Mouse (Mus musculus): Measurements from ENCODE around the gene Nxnl1. TPM values are rescaled to one million over a fixed set of nuclear protein-coding genes. Genes with fewer than 3 reads are reported as not detected.

Nxnl1 gene
- polyA plus RNA-seq, 1 experiment = 0.02 TPM

DNA sequence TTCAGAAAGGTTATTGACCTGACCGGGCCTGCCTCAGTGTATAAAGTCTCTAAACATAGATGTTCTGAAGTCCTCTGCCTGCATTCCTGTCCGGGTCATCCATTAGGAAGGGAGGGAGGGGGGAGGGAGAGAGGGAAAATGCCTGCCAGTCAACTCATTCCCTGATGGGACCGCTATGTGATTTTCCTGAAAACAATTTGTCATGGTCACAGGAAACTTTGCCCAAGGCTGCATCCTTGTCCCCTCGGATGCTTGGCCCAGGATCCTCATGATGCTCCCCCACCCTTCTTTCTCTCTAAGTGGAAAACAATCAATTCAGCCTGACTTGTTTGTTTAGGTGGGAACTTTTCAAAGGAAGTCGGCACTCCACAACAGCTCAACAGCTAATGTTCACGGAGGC lies 49.6 kb downstream of the Nxnl1 start:
- Histone ChIP-seq H3K4me3 (ENCODE audit: insufficient read depth, poor library complexity, severe bottlenecking) (no peak overlapping the region), H3K79me3 (ENCODE audit: low read depth) (no peaks in the 10 kb centered on the region), H3ac (ENCODE audit: control insufficient read depth, insufficient read length, low read depth) (no peak overlapping the region), H3K36me3 (ENCODE audit: control insufficient read depth, insufficient read depth) (no peaks in the 10 kb centered on the region), H3K27me3 (ENCODE audit: control insufficient read depth, insufficient read depth, insufficient read length) (peaks cover 3% of the 10 kb centered on the region), H3K79me2 (ENCODE audit: control insufficient read depth, insufficient read depth) (no peaks in the 10 kb centered on the region)
- TF ChIP-seq USF1 (IDR thresholded peaks at IDR 0.05; ENCODE audit: low read depth) = no peak
- no peak for TF ChIP-seq FOSL1 (IDR thresholded peaks at IDR 0.05; ENCODE audit: insufficient read depth, low read length, poor library complexity, severe bottlenecking)
- TF ChIP-seq CEBPB (IDR thresholded peaks at IDR 0.05; ENCODE audit: low read depth) = no peak
- TF ChIP-seq MYOD1 (IDR thresholded peaks at IDR 0.05; ENCODE audit: control insufficient read depth, insufficient read length, low read depth) = no peak
- no peak for TF ChIP-seq MYOG (IDR thresholded peaks at IDR 0.05; ENCODE audit: control insufficient read depth, extremely low read depth, insufficient read length)
- TF ChIP-seq MAX (IDR thresholded peaks at IDR 0.05) = no peak
- no peak for TF ChIP-seq CTCF (IDR thresholded peaks at IDR 0.05; ENCODE audit: control insufficient read depth, insufficient read depth, insufficient read length)

DNA sequence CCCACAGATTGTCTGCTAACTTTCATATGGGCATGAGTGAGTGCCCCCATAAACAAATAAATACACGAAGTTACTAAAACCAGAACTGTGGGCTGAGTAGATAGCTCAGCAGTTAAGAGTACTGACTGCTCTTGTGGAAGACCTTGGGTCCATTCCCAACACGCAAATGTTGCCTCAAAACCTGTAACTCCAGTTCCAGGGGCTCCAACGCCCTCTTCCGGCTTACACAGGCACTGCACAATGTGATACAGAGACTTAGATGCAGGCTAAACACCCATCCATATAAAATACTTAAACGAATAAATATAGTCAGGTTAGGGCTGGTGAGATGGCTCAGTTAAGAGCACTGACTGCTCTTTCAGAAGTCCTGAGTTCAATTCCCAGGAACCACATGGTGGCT lies 51.4 kb downstream of the Nxnl1 start:
- no peaks in the 10 kb centered on the region for H3K36me3 ChIP-seq (ENCODE audit: control insufficient read depth, insufficient read depth)
- peaks cover 18% of the 10 kb centered on the region for H3K27me3 ChIP-seq (ENCODE audit: control insufficient read depth, insufficient read depth, insufficient read length)
- H3K79me3 ChIP-seq (ENCODE audit: low read depth) = no peaks in the 10 kb centered on the region
- no peaks in the 10 kb centered on the region for H3K79me2 ChIP-seq (ENCODE audit: control insufficient read depth, insufficient read depth)
- TF ChIP-seq CEBPB (IDR thresholded peaks at IDR 0.05; ENCODE audit: low read depth) (no peak), MAX (IDR thresholded peaks at IDR 0.05) (no peak), MYOG (IDR thresholded peaks at IDR 0.05; ENCODE audit: control insufficient read depth, extremely low read depth, insufficient read length) (no peak), MYOD1 (IDR thresholded peaks at IDR 0.05; ENCODE audit: control insufficient read depth, insufficient read length, low read depth) (no peak), USF1 (IDR thresholded peaks at IDR 0.05; ENCODE audit: low read depth) (no peak), CTCF (IDR thresholded peaks at IDR 0.05; ENCODE audit: control insufficient read depth, insufficient read depth, insufficient read length) (no peak), FOSL1 (IDR thresholded peaks at IDR 0.05; ENCODE audit: insufficient read depth, low read length, poor library complexity, severe bottlenecking) (no peak)
- no peak overlapping the region for H3ac ChIP-seq (ENCODE audit: control insufficient read depth, insufficient read length, low read depth)
- no peak overlapping the region for H3K4me3 ChIP-seq (ENCODE audit: insufficient read depth, poor library complexity, severe bottlenecking)

DNA sequence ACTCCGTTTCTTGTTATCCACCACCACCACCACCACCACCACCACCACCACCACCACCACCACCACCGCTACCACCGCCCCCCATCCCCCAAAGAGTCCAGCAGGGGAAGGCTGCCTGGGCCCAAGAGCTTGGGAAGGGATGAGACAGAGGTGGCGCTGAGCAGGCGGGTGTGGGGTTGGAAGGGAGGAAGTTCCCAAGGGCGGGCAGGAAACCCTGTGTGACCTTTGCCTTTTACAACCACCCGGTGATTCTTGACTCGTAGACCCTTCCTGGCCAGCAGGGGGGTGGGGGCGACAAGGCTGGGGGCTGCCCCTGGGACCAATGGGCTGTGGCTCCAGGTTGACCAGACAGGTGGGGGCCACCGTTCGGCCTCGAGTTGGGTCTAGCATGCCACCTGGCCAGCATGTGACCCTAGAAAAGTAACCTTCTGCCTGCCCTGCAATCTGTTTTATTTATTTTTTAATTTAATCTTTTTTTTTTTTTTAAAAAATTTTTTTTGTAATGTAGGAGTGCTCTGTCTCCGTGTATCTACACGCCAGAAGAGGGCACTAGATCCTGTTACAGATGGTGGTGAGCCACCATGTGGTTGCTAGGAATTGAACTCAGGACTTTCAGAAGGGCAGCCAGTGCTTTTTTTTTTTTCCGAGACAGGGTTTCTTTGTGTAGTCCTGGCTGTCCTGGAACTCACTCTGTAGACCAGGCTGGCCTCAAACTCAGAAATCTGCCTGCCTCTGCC lies 53.2 kb downstream of the Nxnl1 start:
- no peaks in the 10 kb centered on the region for H3K79me2 ChIP-seq (ENCODE audit: control insufficient read depth, insufficient read depth)
- no peaks in the 10 kb centered on the region for H3K36me3 ChIP-seq (ENCODE audit: control insufficient read depth, insufficient read depth)
- no peak for TF ChIP-seq USF1 (IDR thresholded peaks at IDR 0.05; ENCODE audit: low read depth)
- no peak for TF ChIP-seq CTCF (IDR thresholded peaks at IDR 0.05; ENCODE audit: control insufficient read depth, insufficient read depth, insufficient read length)
- no peak for TF ChIP-seq FOSL1 (IDR thresholded peaks at IDR 0.05; ENCODE audit: insufficient read depth, low read length, poor library complexity, severe bottlenecking)
- no peak for TF ChIP-seq CEBPB (IDR thresholded peaks at IDR 0.05; ENCODE audit: low read depth)
- no peak for TF ChIP-seq MYOD1 (IDR thresholded peaks at IDR 0.05; ENCODE audit: control insufficient read depth, insufficient read length, low read depth)
- TF ChIP-seq MYOG (IDR thresholded peaks at IDR 0.05; ENCODE audit: control insufficient read depth, extremely low read depth, insufficient read length) = no peak
- no peak for TF ChIP-seq MAX (IDR thresholded peaks at IDR 0.05)
- no peak overlapping the region for H3K4me3 ChIP-seq (ENCODE audit: insufficient read depth, poor library complexity, severe bottlenecking)
- no peak overlapping the region for H3ac ChIP-seq (ENCODE audit: control insufficient read depth, insufficient read length, low read depth)
- H3K27me3 ChIP-seq (ENCODE audit: control insufficient read depth, insufficient read depth, insufficient read length) = peaks cover 34% of the 10 kb centered on the region
- H3K79me3 ChIP-seq (ENCODE audit: low read depth) = no peaks in the 10 kb centered on the region

DNA sequence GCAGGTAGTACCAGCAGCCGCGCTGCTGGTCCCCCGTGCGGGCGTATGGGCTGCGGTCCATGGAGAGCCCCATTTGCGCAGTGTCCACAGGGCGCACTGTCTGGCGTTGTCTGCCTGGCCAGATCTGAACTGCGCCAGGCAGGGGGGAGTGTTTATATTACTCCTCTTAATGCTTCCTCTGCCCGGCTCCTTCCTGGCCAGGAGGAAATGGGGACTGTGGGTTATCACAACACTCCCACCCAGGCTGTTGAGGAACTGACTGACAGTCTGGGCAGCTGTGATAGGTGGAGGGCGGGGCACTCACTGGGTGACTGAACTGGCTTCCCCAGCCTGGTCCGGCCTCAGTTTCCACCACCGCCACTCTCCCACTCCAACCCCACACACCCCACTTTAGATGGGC lies 54.8 kb downstream of the Nxnl1 start, which contains the start of gene Plvap:
Plvap (minus strand) TSS at position 109 of the 400 bp plus-strand sequence.
- H3K36me3 ChIP-seq (ENCODE audit: control insufficient read depth, insufficient read depth) = no peaks in the 10 kb centered on the region
- no peaks in the 10 kb centered on the region for H3K79me3 ChIP-seq (ENCODE audit: low read depth)
- no peak for TF ChIP-seq CTCF (IDR thresholded peaks at IDR 0.05; ENCODE audit: control insufficient read depth, insufficient read depth, insufficient read length)
- no peak for TF ChIP-seq CEBPB (IDR thresholded peaks at IDR 0.05; ENCODE audit: low read depth)
- TF ChIP-seq MYOG (IDR thresholded peaks at IDR 0.05; ENCODE audit: control insufficient read depth, extremely low read depth, insufficient read length) = no peak
- TF ChIP-seq MYOD1 (IDR thresholded peaks at IDR 0.05; ENCODE audit: control insufficient read depth, insufficient read length, low read depth) = no peak
- TF ChIP-seq USF1 (IDR thresholded peaks at IDR 0.05; ENCODE audit: low read depth) = no peak
- TF ChIP-seq MAX (IDR thresholded peaks at IDR 0.05) = no peak
- no peak for TF ChIP-seq FOSL1 (IDR thresholded peaks at IDR 0.05; ENCODE audit: insufficient read depth, low read length, poor library complexity, severe bottlenecking)
- H3K79me2 ChIP-seq (ENCODE audit: control insufficient read depth, insufficient read depth) = no peaks in the 10 kb centered on the region
- H3K27me3 ChIP-seq (ENCODE audit: control insufficient read depth, insufficient read depth, insufficient read length) = peaks cover 46% of the 10 kb centered on the region
- H3K4me3 ChIP-seq (ENCODE audit: insufficient read depth, poor library complexity, severe bottlenecking) = no peak within 1 kb of the TSS
- no peak within 1 kb of the TSS for H3ac ChIP-seq (ENCODE audit: control insufficient read depth, insufficient read length, low read depth)

Other genes with a start within 250 kb of the Nxnl1 start
- 105 TPM for gene Use1, start 199.8 kb downstream of the Nxnl1 start, polyA plus RNA-seq (2012; fragmentation: generic; extraction: Trizol)
- gene Ocel1, start 195.3 kb downstream of the Nxnl1 start, polyA plus RNA-seq (2012; fragmentation: generic; extraction: Trizol) = 11.2 TPM
- gene Nr2f6, start 184.6 kb downstream of the Nxnl1 start, polyA plus RNA-seq (2012; fragmentation: generic; extraction: Trizol) = 73.0 TPM
- gene Ushbp1, start 170.8 kb downstream of the Nxnl1 start, polyA plus RNA-seq (2012; fragmentation: generic; extraction: Trizol) = 0.04 TPM
- gene Babam1, start 169.7 kb downstream of the Nxnl1 start, polyA plus RNA-seq (2012; fragmentation: generic; extraction: Trizol) = 118 TPM
- 6.3 TPM for gene Ankle1, start 160.6 kb downstream of the Nxnl1 start, polyA plus RNA-seq (2012; fragmentation: generic; extraction: Trizol)
- gene Abhd8, start 102.9 kb downstream of the Nxnl1 start, polyA plus RNA-seq (2012; fragmentation: generic; extraction: Trizol) = 73.6 TPM
- gene Mrpl34, start 101.6 kb downstream of the Nxnl1 start, polyA plus RNA-seq (2012; fragmentation: generic; extraction: Trizol) = 121 TPM
- 104 TPM for gene Dda1, start 97.4 kb downstream of the Nxnl1 start, polyA plus RNA-seq (2012; fragmentation: generic; extraction: Trizol)
- gene Ano8, start 80.6 kb downstream of the Nxnl1 start, polyA plus RNA-seq (2012; fragmentation: generic; extraction: Trizol) = 22.1 TPM
- 21.4 TPM for gene Gtpbp3, start 78.5 kb downstream of the Nxnl1 start, polyA plus RNA-seq (2012; fragmentation: generic; extraction: Trizol)
- 0.07 TPM for gene Plvap, start 54.8 kb downstream of the Nxnl1 start, polyA plus RNA-seq (2012; fragmentation: generic; extraction: Trizol)
- 0.01 TPM for gene Ccdc194, start 40.9 kb downstream of the Nxnl1 start, polyA plus RNA-seq (2012; fragmentation: generic; extraction: Trizol)
- gene Bst2, start 29.1 kb downstream of the Nxnl1 start, polyA plus RNA-seq (2012; fragmentation: generic; extraction: Trizol) = 12.1 TPM
- 70.7 TPM for gene Mvb12a, start 23.7 kb downstream of the Nxnl1 start, polyA plus RNA-seq (2012; fragmentation: generic; extraction: Trizol)
- 0.18 TPM for gene Tmem221, start 7.7 kb downstream of the Nxnl1 start, polyA plus RNA-seq (2012; fragmentation: generic; extraction: Trizol)
- gene Slc27a1, start 2.3 kb upstream of the Nxnl1 start, polyA plus RNA-seq (2012; fragmentation: generic; extraction: Trizol) = 57.5 TPM
- 231 TPM for gene Pgls, start 25.6 kb upstream of the Nxnl1 start, polyA plus RNA-seq (2012; fragmentation: generic; extraction: Trizol)
- gene Fam129c, start 31.0 kb upstream of the Nxnl1 start, polyA plus RNA-seq (2012; fragmentation: generic; extraction: Trizol) = 2.4 TPM
- gene Colgalt1, start 44.4 kb upstream of the Nxnl1 start, polyA plus RNA-seq (2012; fragmentation: generic; extraction: Trizol) = 72.3 TPM
- gene Unc13a, start 105.2 kb upstream of the Nxnl1 start, polyA plus RNA-seq (2012; fragmentation: generic; extraction: Trizol) = 1.5 TPM
- gene Jak3, start 109.7 kb upstream of the Nxnl1 start, polyA plus RNA-seq (2012; fragmentation: generic; extraction: Trizol) = 1.2 TPM
- 0.14 TPM for gene Insl3, start 122.6 kb upstream of the Nxnl1 start, polyA plus RNA-seq (2012; fragmentation: generic; extraction: Trizol)
- 0.02 TPM for gene B3gnt3, start 135.2 kb upstream of the Nxnl1 start, polyA plus RNA-seq (2012; fragmentation: generic; extraction: Trizol)
- gene Fcho1, start 159.1 kb upstream of the Nxnl1 start, polyA plus RNA-seq (2012; fragmentation: generic; extraction: Trizol) = not detected

Measured in C2C12 (cell line).